Mouse (Mus musculus): ENCODE measurements around the gene Tmem179.

The Tmem179 gene

DNA sequence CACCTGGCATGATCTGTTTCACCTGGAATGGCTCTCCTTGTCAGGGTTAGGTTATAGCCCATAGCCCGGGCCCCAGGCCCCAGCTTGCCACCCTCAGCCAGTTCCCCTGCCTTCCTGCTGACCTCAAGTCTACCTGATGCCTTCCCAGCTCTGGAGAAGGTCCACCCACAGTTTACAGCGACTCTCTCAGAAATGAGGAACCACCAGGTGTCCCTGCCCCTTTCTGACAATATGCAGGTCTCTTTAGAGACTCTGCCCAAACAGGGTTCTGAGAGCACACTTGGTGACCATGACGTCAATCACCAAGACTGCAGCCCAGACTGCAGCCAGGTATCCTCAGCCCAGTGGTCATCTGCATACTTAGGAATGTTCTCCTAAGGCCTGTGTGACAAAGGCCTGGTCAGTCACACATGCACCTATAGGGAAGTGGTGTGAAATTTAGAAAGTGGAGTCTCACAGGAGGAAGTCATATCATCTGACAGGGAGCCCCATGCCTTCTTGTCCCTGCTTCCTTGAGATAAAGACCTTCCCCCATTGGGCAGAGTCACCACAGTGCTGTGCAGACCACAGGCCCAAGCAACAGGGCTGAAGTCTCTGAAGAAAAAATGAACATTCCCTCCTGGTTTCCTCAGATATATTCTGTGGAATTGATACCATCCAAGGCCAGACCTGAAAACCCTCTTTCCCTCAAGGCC is 52.6 kb downstream of the Tmem179 start:
- DNase-seq (ENCODE audit: low spot score in 2 of 2), result no peak

GRCm38 (mm10) chr12:112463209-112463608 is 53.3 kb downstream of the Tmem179 start:
- DNase-seq (ENCODE audit: low spot score in 2 of 2), result no peak

DNA sequence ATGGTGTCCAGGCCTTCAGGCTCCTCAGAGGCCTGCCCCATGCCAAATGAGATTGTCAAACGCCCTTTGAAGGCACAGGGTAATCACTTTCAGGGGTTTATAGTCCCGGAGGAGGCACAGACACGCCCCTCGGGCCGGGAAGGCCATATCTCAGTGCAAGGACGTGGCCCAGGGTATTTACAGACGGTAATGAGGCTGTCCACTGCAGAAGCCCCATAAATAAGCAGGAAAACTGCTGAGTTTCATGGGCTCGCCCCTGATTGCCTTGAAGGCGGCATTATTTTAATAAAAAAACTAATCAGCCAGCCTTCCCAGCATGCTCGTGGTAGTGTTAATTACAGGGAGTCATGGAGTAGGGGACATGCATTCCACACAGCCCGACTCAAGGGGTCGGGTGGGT is 54.1 kb downstream of the Tmem179 start:
- DNase-seq (ENCODE audit: low spot score in 2 of 2), result no peak

DNA sequence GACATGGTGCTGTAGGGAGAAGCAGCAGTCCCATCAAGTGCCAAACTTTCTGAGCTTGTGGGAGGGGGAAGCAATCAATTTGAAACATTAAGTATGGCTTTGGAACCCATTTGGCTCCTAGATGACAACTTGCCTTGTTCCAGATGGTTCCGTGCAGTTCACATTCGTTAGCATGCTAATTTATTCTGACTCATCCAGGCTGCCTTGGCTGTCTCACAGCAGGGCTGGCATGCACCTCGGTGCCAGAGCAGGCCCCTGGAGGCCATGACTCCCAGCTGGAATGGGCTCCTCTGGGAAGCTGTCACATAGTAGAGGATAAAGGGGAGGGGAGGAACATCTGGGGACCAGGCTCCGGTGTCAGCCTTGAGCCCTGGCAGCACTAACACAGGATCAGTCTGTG is 58.7 kb downstream of the Tmem179 start:
- DNase-seq (ENCODE audit: low spot score in 2 of 2), result no peak

DNA sequence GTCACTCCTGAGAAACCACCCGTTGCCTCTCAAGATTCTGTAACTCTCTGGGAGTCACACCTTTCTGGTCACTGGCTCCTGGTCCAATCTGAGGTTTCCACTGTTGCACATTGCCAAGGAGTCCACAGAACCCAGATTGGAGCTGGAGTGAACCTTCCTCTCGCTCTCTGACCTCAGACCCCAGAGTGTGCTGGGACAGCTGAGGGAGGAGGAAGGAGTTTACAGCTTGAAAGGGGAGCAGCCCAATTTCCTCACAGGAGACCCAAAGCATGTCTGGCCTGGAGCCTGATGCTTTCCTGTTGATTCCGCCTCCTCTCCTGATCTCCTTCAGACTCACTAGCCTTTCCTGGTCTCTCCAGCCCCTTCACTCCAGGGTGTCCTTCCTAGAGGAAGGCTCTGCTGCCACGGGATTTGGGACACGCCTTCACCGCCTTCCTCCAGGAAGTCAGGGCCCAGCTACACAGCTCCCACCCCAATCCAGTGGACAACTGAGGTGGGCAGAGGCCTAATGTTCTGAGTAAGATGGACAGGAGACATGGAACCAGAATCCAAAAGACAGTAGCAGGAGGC is 60.3 kb downstream of the Tmem179 start:
- DNase-seq (ENCODE audit: low spot score in 2 of 2), result no peak

DNA sequence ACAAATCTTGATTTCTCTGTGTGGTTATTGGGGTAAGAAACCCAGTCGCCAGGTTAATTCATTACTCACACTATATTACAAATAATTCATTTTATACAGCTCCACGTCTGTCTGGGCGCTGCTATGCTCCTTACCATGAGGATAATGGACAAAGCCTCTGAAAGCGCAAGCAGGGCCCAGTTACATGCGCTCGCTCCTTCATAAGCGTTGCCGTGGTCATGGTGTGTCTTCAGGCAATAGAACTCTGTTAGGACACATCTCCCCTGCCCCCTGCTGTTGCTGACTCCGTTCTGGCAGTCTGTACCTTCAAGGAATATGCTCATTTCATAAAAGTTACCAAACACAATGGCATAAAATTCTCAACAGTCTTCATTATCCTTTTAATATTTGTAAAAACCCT is 64.7 kb downstream of the Tmem179 start:
- DNase-seq (ENCODE audit: low spot score in 2 of 2), result no peak

- DNase-seq (ENCODE audit: low spot score in 2 of 2), result no peak
Measured at GRCm38 (mm10) chr12:112451381-112451780, 65.2 kb downstream of the Tmem179 start.

DNA sequence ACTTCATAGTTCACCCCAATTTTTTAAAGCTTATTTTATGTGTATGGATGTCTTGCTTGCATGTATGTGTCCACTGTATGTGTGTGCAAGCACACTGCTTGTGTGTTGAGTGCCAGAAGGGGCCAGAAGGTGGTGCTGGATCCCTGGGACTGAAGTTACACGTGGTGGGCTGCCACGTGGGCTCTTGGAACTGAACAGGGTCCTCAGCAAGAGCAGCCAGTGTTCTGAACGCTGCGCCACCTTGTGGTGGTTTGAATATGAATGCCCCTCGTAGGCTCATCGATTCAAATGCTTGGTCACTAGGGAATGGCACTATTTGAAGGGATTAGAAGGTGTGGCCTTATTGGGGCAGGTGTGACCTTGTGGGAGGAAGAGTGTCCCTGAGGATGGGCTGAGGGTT is 65.7 kb downstream of the Tmem179 start:
- no peak for DNase-seq (ENCODE audit: low spot score in 2 of 2)
